Mouse (Mus musculus) liver, embryonic 14.5 days (tissue): ENCODE measurements around the gene Baz1b. TPM values are rescaled to one million over a fixed set of nuclear protein-coding genes. Genes with fewer than 3 reads are reported as not detected.

Source experiments
- ATAC-seq: fragments of 200-750 bp; cut with Nextera tagmentation; 2 replicates; pipeline ENCODE4 v1.8.0; 2017; ENCODE audit warnings: moderate number of reproducible peaks, mild to moderate bottlenecking, moderate library complexity; ENCODE audit not compliant: insufficient read depth
- DNase-seq, 3 experiments: peaks; one replicate each; pipeline ENCODE4 v3.0.0-alpha.2; 2012 to 2013; ENCODE audit warnings: low read depth in 3 of 3, low spot score in 3 of 3
- H3K27ac ChIP-seq: fragments of 300-500 bp; sonication (generic); 2 replicates; pipeline ENCODE4 v1.5.1; 2014; ENCODE audit warnings: moderate library complexity, mild to moderate bottlenecking, control low read depth, inconsistent platforms
- H3K27me3 ChIP-seq: fragments of 300-500 bp; sonication (generic); 2 replicates; pipeline ENCODE4 v1.6.1; 2014; ENCODE audit warnings: mild to moderate bottlenecking, low read length, moderate library complexity; ENCODE audit not compliant: control insufficient read depth, insufficient read depth
- H3K36me3 ChIP-seq: fragments of 300-500 bp; sonication (generic); replicated peaks from 2 replicates; pipeline ENCODE4 v1.6.1; 2014; ENCODE audit warnings: low read depth; ENCODE audit not compliant: control insufficient read depth, insufficient read depth
- H3K4me1 ChIP-seq, 2 experiments: fragments of 200-500 bp in 1 of 2; fragments of 300-500 bp in 1 of 2; sonication (generic) in 1 of 2; replicated peaks; 2 replicates each; pipeline ENCODE4 v1.6.1; 2012 to 2014; ENCODE audit warnings: antibody characterized with exemption in 1 of 2, inconsistent platforms in 1 of 2, low read length in 1 of 2; ENCODE audit not compliant: control insufficient read depth in 2 of 2, insufficient read depth in 2 of 2
- H3K4me2 ChIP-seq: fragments of 300-500 bp; sonication (generic); 2 replicates; pipeline ENCODE4 v1.6.1; 2014; ENCODE audit warnings: low read depth, mild to moderate bottlenecking, control low read depth, moderate library complexity
- H3K4me3 ChIP-seq, 2 experiments: fragments of 200-500 bp in 1 of 2; fragments of 300-500 bp in 1 of 2; sonication (generic) in 1 of 2; 2 replicates each; pipeline ENCODE4 v1.5.1; 2012 to 2014; ENCODE audit warnings: low read depth in 2 of 2, low read length in 2 of 2, mild to moderate bottlenecking in 2 of 2, control low read depth in 1 of 2, inconsistent platforms in 1 of 2, moderate library complexity in 1 of 2; ENCODE audit not compliant: insufficient read depth in 1 of 2
- H3K9ac ChIP-seq: fragments of 300-500 bp; sonication (generic); replicated peaks from 2 replicates; pipeline ENCODE4 v1.6.1; 2014; ENCODE audit warnings: mild to moderate bottlenecking, control low read depth, moderate library complexity
- H3K9me3 ChIP-seq: fragments of 300-500 bp; sonication (generic); 2 replicates; pipeline ENCODE4 v1.6.1; 2016; ENCODE audit warnings: low read length, mixed read lengths; ENCODE audit not compliant: control insufficient read depth
- CTCF ChIP-seq: IDR thresholded peaks from 2 replicates; pipeline ENCODE4 v1.5.1; 2016; ENCODE audit warnings: antibody characterized with exemption, low read depth, control low read depth
- EP300 ChIP-seq: IDR thresholded peaks from 2 replicates; pipeline ENCODE4 v1.6.1; 2016; ENCODE audit warnings: antibody characterized with exemption, low read depth
- WGBS: fragments of 180-500 bp; shearing (Covaris S2); extraction: QIAGEN DNeasy Blood & Tissue Kit; methylation state at CpG from one replicate; pipeline ENCODE4 v1.1.7; 2014; ENCODE audit not compliant: insufficient replicate concordance; 5-methylcytosine and 5-hydroxymethylcytosine counted together
- polyA plus RNA-seq, 2 experiments: library from polyadenylated mRNA; depleted of rRNA in 1 of 2; stranded (reverse) in 1 of 2; unstranded in 1 of 2; fragments of >200 nt; fragmentation: Nextera tagmentation in 1 of 2; extraction: Ambion mirVana in 1 of 2; gene quantifications; 2 replicates each; pipeline versions ENCODE4 v1.2.1 to v1.2.3; 2012 to 2014

The Baz1b gene
- polyA plus RNA-seq, 2 experiments: 18.2 to 20.7 TPM

GRCm38 (mm10) chr5:135168063-135169062 lies 18.7 kb upstream of the Baz1b start, which contains the start of gene Bcl7b:
Gene Bcl7b, plus strand, starts transcription at chr5:135168283.
- peak; percentile 94 for DNase-seq
- H3K9ac ChIP-seq: peak within 1 kb of the TSS; percentile 88
- H3K4me3 ChIP-seq: peak within 1 kb of the TSS; percentile 76 to 85
- H3K4me2 ChIP-seq: peak within 1 kb of the TSS; percentile 82
- H3K4me1 ChIP-seq: peaks cover 16 to 23% of the 10 kb centered on the region in 2 experiments
- H3K36me3 ChIP-seq: peaks cover 22% of the 10 kb centered on the region
- peak within 1 kb of the TSS; percentile 88 for H3K27ac ChIP-seq
- WGBS: 2% methylated on average over 83 of the region's 95 CpGs
- H3K27me3 ChIP-seq: no peaks in the 10 kb centered on the region
- ATAC-seq: peak; percentile 97
- TF ChIP-seq EP300 (no peak), CTCF (peak; percentile 23; the same call in 1 of the 2 replicates)
- no peaks in the 10 kb centered on the region for H3K9me3 ChIP-seq

- peak overlapping the region; percentile 76 to 85 for H3K4me3 ChIP-seq
- H3K9ac ChIP-seq: peak overlapping the region; percentile 88
- no peaks in the 10 kb centered on the region for H3K9me3 ChIP-seq
- WGBS: 84% methylated on average over 5 of the region's 5 CpGs
- H3K4me2 ChIP-seq: peak overlapping the region; percentile 82
- ATAC-seq (no peak), DNase-seq (no peak)
- peaks cover 16 to 23% of the 10 kb centered on the region in 2 experiments for H3K4me1 ChIP-seq
- peaks cover 23% of the 10 kb centered on the region for H3K36me3 ChIP-seq
- H3K27me3 ChIP-seq: no peaks in the 10 kb centered on the region
- TF ChIP-seq EP300 (no peak), CTCF (no peak)
- H3K27ac ChIP-seq: no peak overlapping the region; the same call in 1 of the 2 replicates
Measured at GRCm38 (mm10) chr5:135169479-135169878, 17.6 kb upstream of the Baz1b start.

GRCm38 (mm10) chr5:135171688-135172220 lies 15.3 kb upstream of the Baz1b start:
- Histone ChIP-seq H3K4me3 (no peak overlapping the region), H3K36me3 (peaks cover 23% of the 10 kb centered on the region), H3K9ac (no peak overlapping the region; the same call in 1 of the 2 replicates), H3K4me1 (peaks cover 16 to 23% of the 10 kb centered on the region in 2 experiments), H3K9me3 (no peaks in the 10 kb centered on the region), H3K27ac (no peak overlapping the region), H3K4me2 (no peak overlapping the region), H3K27me3 (no peaks in the 10 kb centered on the region)
- DNase-seq: no peak
- ATAC-seq: no peak
- WGBS: 85% methylated on average over 6 of the region's 6 CpGs
- TF ChIP-seq EP300: no peak
- no peak for TF ChIP-seq CTCF

DNA sequence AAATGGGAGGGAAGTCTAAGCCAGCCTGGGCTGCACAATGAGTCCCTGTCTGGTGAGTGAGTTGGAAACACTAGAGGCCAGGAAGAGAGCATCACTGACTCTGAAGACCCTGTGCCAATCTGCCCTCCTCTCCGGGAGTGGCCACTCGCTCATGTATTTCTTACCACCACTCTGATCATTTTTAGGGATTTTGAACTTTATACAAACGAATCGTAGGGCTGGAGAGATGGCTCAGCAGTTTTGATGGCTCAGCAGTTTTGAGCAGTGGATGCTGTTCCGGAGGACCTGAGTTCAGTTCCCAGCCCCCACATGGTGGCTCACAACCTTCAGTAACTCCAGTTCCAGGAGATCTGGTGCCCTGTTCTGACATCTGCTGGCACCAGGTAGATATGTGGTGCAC lies 14.1 kb upstream of the Baz1b start:
- TF ChIP-seq EP300 (no peak), CTCF (no peak)
- H3K27me3 ChIP-seq: no peaks in the 10 kb centered on the region
- DNase-seq (no peak), ATAC-seq (no peak)
- no peaks in the 10 kb centered on the region for H3K9me3 ChIP-seq
- WGBS: 92% methylated on average over 5 of the region's 5 CpGs
- no peak overlapping the region for H3K4me2 ChIP-seq
- peaks cover 32% of the 10 kb centered on the region for H3K36me3 ChIP-seq
- no peak overlapping the region for H3K4me3 ChIP-seq
- H3K4me1 ChIP-seq: peaks cover 16 to 19% of the 10 kb centered on the region in 2 experiments
- no peak overlapping the region for H3K9ac ChIP-seq
- H3K27ac ChIP-seq: no peak overlapping the region

GRCm38 (mm10) chr5:135175086-135175485 lies 12.0 kb upstream of the Baz1b start:
- Histone ChIP-seq H3K27me3 (no peaks in the 10 kb centered on the region), H3K36me3 (peaks cover 41% of the 10 kb centered on the region), H3K27ac (no peak overlapping the region), H3K9ac (no peak overlapping the region), H3K9me3 (no peaks in the 10 kb centered on the region), H3K4me1 (peaks cover 8% of the 10 kb centered on the region in 2 experiments), H3K4me2 (no peak overlapping the region), H3K4me3 (no peak overlapping the region)
- DNase-seq (no peak), ATAC-seq (no peak)
- TF ChIP-seq CTCF: no peak
- no peak for TF ChIP-seq EP300
